Mouse (Mus musculus): ENCODE data around the gene Pgs1. TPM values are rescaled to one million over a fixed set of nuclear protein-coding genes. Genes with fewer than 3 reads are reported as not detected.

Gene Pgs1
- polyA plus RNA-seq, 1 experiment from 2014 or later = 32.6 TPM

- H3K9ac ChIP-seq = no peak overlapping the region
- no peak overlapping the region for H3K4me2 ChIP-seq (replicated peaks)
- no peak overlapping the region for H3K27ac ChIP-seq
- H3K36me3 ChIP-seq = no peaks in the 10 kb centered on the region
- WGBS = 32% methylated on average over 8 of the region's 8 CpGs
- H3K9me3 ChIP-seq = no peaks in the 10 kb centered on the region
- H3K27me3 ChIP-seq (replicated peaks) = no peaks in the 10 kb centered on the region
- no peak overlapping the region for H3K4me3 ChIP-seq (replicated peaks)
- no peak for ATAC-seq
- H3K4me1 ChIP-seq (replicated peaks) = peaks cover 4% of the 10 kb centered on the region; the same call in 1 of the 2 replicates
These were observed 63.5 kb downstream of the Pgs1 start for GRCm38 (mm10) chr11:118049641-118050040.

- 81% methylated on average over 16 of the region's 16 CpGs for WGBS
- Histone ChIP-seq H3K9ac (no peak overlapping the region), H3K4me2 (replicated peaks) (no peak overlapping the region), H3K4me1 (replicated peaks) (peaks cover 4% of the 10 kb centered on the region; the same call in 1 of the 2 replicates), H3K27me3 (replicated peaks) (no peaks in the 10 kb centered on the region), H3K9me3 (no peaks in the 10 kb centered on the region), H3K36me3 (no peaks in the 10 kb centered on the region), H3K4me3 (replicated peaks) (no peak overlapping the region), H3K27ac (no peak overlapping the region)
- no peak for ATAC-seq
These were observed 64.1 kb downstream of the Pgs1 start for GRCm38 (mm10) chr11:118050174-118050573.

GRCm38 (mm10) chr11:118058367-118058766 lies 72.3 kb downstream of the Pgs1 start:
- no peaks in the 10 kb centered on the region for H3K9me3 ChIP-seq
- no peaks in the 10 kb centered on the region; the same call in 1 of the 2 replicates for H3K4me1 ChIP-seq (replicated peaks)
- H3K4me2 ChIP-seq (replicated peaks) = no peak overlapping the region
- 75% methylated on average over 12 of the region's 12 CpGs for WGBS
- H3K27me3 ChIP-seq (replicated peaks) = no peaks in the 10 kb centered on the region
- no peak overlapping the region for H3K4me3 ChIP-seq (replicated peaks)
- no peak overlapping the region for H3K27ac ChIP-seq
- H3K36me3 ChIP-seq = no peaks in the 10 kb centered on the region
- no peak overlapping the region for H3K9ac ChIP-seq
- no peak for ATAC-seq

- Histone ChIP-seq H3K4me3 (replicated peaks) (no peak overlapping the region), H3K27ac (no peak overlapping the region), H3K4me2 (replicated peaks) (no peak overlapping the region), H3K9ac (no peak overlapping the region), H3K27me3 (replicated peaks) (no peaks in the 10 kb centered on the region), H3K9me3 (no peaks in the 10 kb centered on the region), H3K4me1 (replicated peaks) (no peaks in the 10 kb centered on the region; the same call in 1 of the 2 replicates), H3K36me3 (no peaks in the 10 kb centered on the region)
- WGBS = 59% methylated on average over 10 of the region's 10 CpGs
- ATAC-seq = no peak
These were observed 72.8 kb downstream of the Pgs1 start for GRCm38 (mm10) chr11:118058872-118059271.

GRCm38 (mm10) chr11:118060038-118060437 lies 73.9 kb downstream of the Pgs1 start:
- H3K9ac ChIP-seq = no peak overlapping the region
- no peaks in the 10 kb centered on the region for H3K27me3 ChIP-seq (replicated peaks)
- no peak overlapping the region for H3K27ac ChIP-seq
- no peaks in the 10 kb centered on the region; the same call in 1 of the 2 replicates for H3K4me1 ChIP-seq (replicated peaks)
- H3K36me3 ChIP-seq = no peaks in the 10 kb centered on the region
- H3K4me3 ChIP-seq (replicated peaks) = no peak overlapping the region
- no peak overlapping the region for H3K4me2 ChIP-seq (replicated peaks)
- 72% methylated on average over 14 of the region's 14 CpGs for WGBS
- no peaks in the 10 kb centered on the region for H3K9me3 ChIP-seq
- ATAC-seq = no peak

GRCm38 (mm10) chr11:118067588-118067987 lies 81.5 kb downstream of the Pgs1 start:
- 79% methylated on average over 8 of the region's 8 CpGs for WGBS
- peak; percentile 42; the same call in 1 of the 2 replicates for ATAC-seq
- Histone ChIP-seq H3K4me3 (replicated peaks) (no peak overlapping the region), H3K4me1 (replicated peaks) (peaks cover 23% of the 10 kb centered on the region), H3K27me3 (replicated peaks) (no peaks in the 10 kb centered on the region), H3K36me3 (no peaks in the 10 kb centered on the region), H3K9me3 (no peaks in the 10 kb centered on the region), H3K27ac (no peak overlapping the region), H3K9ac (no peak overlapping the region), H3K4me2 (replicated peaks) (no peak overlapping the region)

- Histone ChIP-seq H3K9me3 (no peaks in the 10 kb centered on the region), H3K4me1 (replicated peaks) (peaks cover 26% of the 10 kb centered on the region), H3K27me3 (replicated peaks) (no peaks in the 10 kb centered on the region), H3K36me3 (no peaks in the 10 kb centered on the region), H3K4me3 (replicated peaks) (no peak overlapping the region), H3K27ac (no peak overlapping the region), H3K9ac (no peak overlapping the region), H3K4me2 (replicated peaks) (no peak overlapping the region)
- no peak for ATAC-seq
- 50% methylated on average over 16 of the region's 16 CpGs for WGBS
These were observed 82.8 kb downstream of the Pgs1 start for GRCm38 (mm10) chr11:118068812-118069332.

GRCm38 (mm10) chr11:118071227-118071912 lies 85.3 kb downstream of the Pgs1 start:
- no peak for ATAC-seq
- no peak overlapping the region for H3K4me3 ChIP-seq (replicated peaks)
- H3K36me3 ChIP-seq = no peaks in the 10 kb centered on the region
- no peak overlapping the region for H3K9ac ChIP-seq
- 41% methylated on average over 11 of the region's 11 CpGs for WGBS
- H3K4me2 ChIP-seq (replicated peaks) = 0 out of 2 replicates have a peak overlapping the region, but pooled peaks have one; percentile 26
- no peaks in the 10 kb centered on the region for H3K27me3 ChIP-seq (replicated peaks)
- peaks cover 32% of the 10 kb centered on the region for H3K4me1 ChIP-seq (replicated peaks)
- H3K27ac ChIP-seq = peak overlapping the region; percentile 54; the same call in 1 of the 2 replicates
- H3K9me3 ChIP-seq = no peaks in the 10 kb centered on the region

Other genes with a start within 250 kb of the Pgs1 start
- gene Tmc8, start 204.2 kb upstream of the Pgs1 start, polyA plus RNA-seq (2015; fragmentation: Nextera tagmentation; extraction: Ambion mirVana) = 6.6 and 7.7 TPM in 2 replicates
- 28.3 and 34.7 TPM in 2 replicates for gene Tmc6, start 204.1 kb upstream of the Pgs1 start, polyA plus RNA-seq (2015; fragmentation: Nextera tagmentation; extraction: Ambion mirVana)
- gene 6030468B19Rik, start 188.6 kb upstream of the Pgs1 start, polyA plus RNA-seq (2015; fragmentation: Nextera tagmentation; extraction: Ambion mirVana) = 1.1 and 1.2 TPM in 2 replicates
- gene Gm20708, start 176.6 kb upstream of the Pgs1 start, polyA plus RNA-seq (2015; fragmentation: Nextera tagmentation; extraction: Ambion mirVana) = 0.26 and 0.38 TPM in 2 replicates
- 135 and 151 TPM in 2 replicates for gene Syngr2, start 176.6 kb upstream of the Pgs1 start, polyA plus RNA-seq (2015; fragmentation: Nextera tagmentation; extraction: Ambion mirVana)
- gene Afmid, start 160.4 kb upstream of the Pgs1 start, polyA plus RNA-seq (2015; fragmentation: Nextera tagmentation; extraction: Ambion mirVana) = 8.3 and 8.9 TPM in 2 replicates
- 144 and 146 TPM in 2 replicates for gene Tk1, start 160.2 kb upstream of the Pgs1 start, polyA plus RNA-seq (2015; fragmentation: Nextera tagmentation; extraction: Ambion mirVana)
- gene Birc5, start 137.0 kb upstream of the Pgs1 start, polyA plus RNA-seq (2015; fragmentation: Nextera tagmentation; extraction: Ambion mirVana) = 307 and 336 TPM in 2 replicates
- gene Tmem235, start 125.5 kb upstream of the Pgs1 start, polyA plus RNA-seq (2015; fragmentation: Nextera tagmentation; extraction: Ambion mirVana) = not detected in 2 replicates
- 7.1 and 9.7 TPM in 2 replicates for gene Tha1, start 112.8 kb upstream of the Pgs1 start, polyA plus RNA-seq (2015; fragmentation: Nextera tagmentation; extraction: Ambion mirVana)
- 18.4 and 19.1 TPM in 2 replicates for gene Socs3, start 16.2 kb upstream of the Pgs1 start, polyA plus RNA-seq (2015; fragmentation: Nextera tagmentation; extraction: Ambion mirVana)
- gene Dnah17, start 144.3 kb downstream of the Pgs1 start, polyA plus RNA-seq (2015; fragmentation: Nextera tagmentation; extraction: Ambion mirVana) = 0.08 and 0.16 TPM in 2 replicates